Mouse (Mus musculus) intestine, embryonic 16.5 days (tissue): ENCODE results near the gene Ankrd28. TPM values are rescaled to one million over a fixed set of nuclear protein-coding genes. Genes with fewer than 3 reads are reported as not detected.

Experiments used
- ATAC-seq: fragments of 200-750 bp; cut with Nextera tagmentation; 2 replicates; pipeline ENCODE4 v1.8.0; 2017; ENCODE audit warnings: moderate TSS enrichment, moderate library complexity
- H3K27ac ChIP-seq: fragments of 300-500 bp; sonication (generic); 2 replicates; pipeline ENCODE4 v1.5.1; 2014; ENCODE audit warnings: mild to moderate bottlenecking, low read length
- H3K27me3 ChIP-seq: fragments of 300-500 bp; sonication (generic); replicated peaks from 2 replicates; pipeline ENCODE4 v1.6.1; 2014; ENCODE audit warnings: low read length, control low read depth, mixed read lengths; ENCODE audit not compliant: control insufficient read depth, insufficient read depth
- H3K36me3 ChIP-seq: fragments of 300-500 bp; sonication (generic); 2 replicates; pipeline ENCODE4 v1.6.1; 2014; ENCODE audit warnings: low read length, control low read depth; ENCODE audit not compliant: control insufficient read depth, insufficient read depth
- H3K4me1 ChIP-seq: fragments of 300-500 bp; sonication (generic); 2 replicates; pipeline ENCODE4 v1.6.1; 2014; ENCODE audit warnings: low read length, control low read depth, mixed read lengths; ENCODE audit not compliant: control insufficient read depth, insufficient read depth
- H3K4me2 ChIP-seq: fragments of 300-500 bp; sonication (generic); 2 replicates; pipeline ENCODE4 v1.6.1; 2014; ENCODE audit warnings: low read depth, low read length, control low read depth
- H3K4me3 ChIP-seq: fragments of 300-500 bp; sonication (generic); 2 replicates; pipeline ENCODE4 v1.5.1; 2014; ENCODE audit warnings: mild to moderate bottlenecking, low read length
- H3K9ac ChIP-seq: fragments of 300-500 bp; sonication (generic); 2 replicates; pipeline ENCODE4 v1.6.1; 2014; ENCODE audit warnings: low read depth, low read length
- H3K9me3 ChIP-seq: fragments of 300-500 bp; sonication (generic); 2 replicates; pipeline ENCODE4 v1.6.1; 2016; ENCODE audit warnings: low read length, control low read depth; ENCODE audit not compliant: control insufficient read depth
- WGBS: fragments of 180-500 bp; shearing (Covaris S2); extraction: QIAGEN DNeasy Blood & Tissue Kit; methylation state at CpG from one replicate; pipeline ENCODE4 v1.1.7; 2014; 5-methylcytosine and 5-hydroxymethylcytosine counted together
- polyA plus RNA-seq: library from polyadenylated mRNA; unstranded; fragments of >200 nt; fragmentation: Nextera tagmentation; extraction: Ambion mirVana; gene quantifications from 2 replicates; pipeline ENCODE4 v1.2.1, GENCODE M21; 2015

The Ankrd28 gene
- polyA plus RNA-seq, 1 experiment from 2014 or later: 5.1 TPM

- no peak for ATAC-seq
- Histone ChIP-seq H3K27ac (no peak overlapping the region), H3K4me2 (no peak overlapping the region), H3K27me3 (no peaks in the 10 kb centered on the region), H3K4me3 (no peak overlapping the region), H3K4me1 (peaks cover 8% of the 10 kb centered on the region; the same call in 1 of the 2 replicates), H3K9ac (no peak overlapping the region), H3K9me3 (no peaks in the 10 kb centered on the region), H3K36me3 (no peaks in the 10 kb centered on the region)
- 76% methylated on average over 1 of the region's 1 CpGs for WGBS
Observed at GRCm38 (mm10) chr14:31652624-31653023, 177.8 kb downstream of the Ankrd28 start.

DNA sequence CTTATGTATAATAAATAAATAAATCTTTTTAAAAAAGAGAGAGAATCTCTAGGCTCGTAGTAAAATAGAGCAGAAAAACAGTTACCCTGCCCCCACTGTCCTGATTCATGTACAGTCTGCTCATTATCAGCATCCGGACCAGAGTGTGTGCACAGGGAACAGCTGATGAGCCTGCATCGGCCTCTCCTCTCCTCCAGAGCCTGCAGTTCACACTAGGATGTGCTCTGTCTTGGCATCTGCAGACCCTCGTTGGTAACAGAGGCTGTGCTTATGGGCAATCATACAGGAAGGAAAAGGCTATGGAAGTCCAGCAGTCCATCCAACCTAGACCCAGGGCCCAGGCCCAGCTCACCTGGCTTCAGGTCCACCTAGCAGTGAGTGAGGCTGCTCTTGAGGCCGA lies 178.3 kb downstream of the Ankrd28 start:
- peaks cover 3% of the 10 kb centered on the region; the same call in 1 of the 2 replicates for H3K4me1 ChIP-seq
- H3K27ac ChIP-seq: no peak overlapping the region
- no peak overlapping the region for H3K4me2 ChIP-seq
- no peaks in the 10 kb centered on the region for H3K36me3 ChIP-seq
- H3K27me3 ChIP-seq: no peaks in the 10 kb centered on the region
- no peaks in the 10 kb centered on the region for H3K9me3 ChIP-seq
- H3K4me3 ChIP-seq: no peak overlapping the region
- H3K9ac ChIP-seq: no peak overlapping the region
- 61% methylated on average over 5 of the region's 5 CpGs for WGBS
- ATAC-seq: peak; percentile 27; the same call in 1 of the 2 replicates

DNA sequence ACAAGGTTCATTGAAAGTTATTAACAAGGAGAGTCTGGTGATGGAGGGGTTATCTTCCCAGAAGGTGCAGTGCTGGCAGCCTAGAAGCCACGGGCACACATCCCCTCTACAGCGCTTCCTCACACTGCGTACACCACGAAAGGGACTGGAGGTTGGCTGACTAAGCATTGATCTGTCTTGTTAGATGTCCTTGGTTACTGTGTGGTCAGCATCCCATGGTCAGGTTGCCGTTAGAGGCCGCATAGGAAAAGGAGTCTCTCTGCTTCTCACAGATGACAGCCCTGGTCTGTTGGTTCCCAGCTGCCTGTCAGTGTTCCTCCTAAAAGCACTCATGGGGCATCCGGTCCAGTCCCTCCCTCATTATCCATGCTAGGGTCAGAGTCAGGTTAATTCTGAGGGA lies 179.2 kb downstream of the Ankrd28 start:
- Histone ChIP-seq H3K27ac (no peak overlapping the region), H3K4me1 (peaks cover 3% of the 10 kb centered on the region; the same call in 1 of the 2 replicates), H3K36me3 (no peaks in the 10 kb centered on the region), H3K27me3 (no peaks in the 10 kb centered on the region), H3K9me3 (no peaks in the 10 kb centered on the region), H3K4me2 (no peak overlapping the region), H3K9ac (no peak overlapping the region), H3K4me3 (no peak overlapping the region)
- no peak for ATAC-seq
- WGBS: 77% methylated on average over 7 of the region's 7 CpGs

GRCm38 (mm10) chr14:31650347-31650746 lies 180.1 kb downstream of the Ankrd28 start:
- H3K9ac ChIP-seq: no peak overlapping the region
- H3K27me3 ChIP-seq: no peaks in the 10 kb centered on the region
- no peaks in the 10 kb centered on the region for H3K9me3 ChIP-seq
- WGBS: 97% methylated on average over 3 of the region's 3 CpGs
- H3K36me3 ChIP-seq: no peaks in the 10 kb centered on the region
- ATAC-seq: no peak
- no peak overlapping the region for H3K4me3 ChIP-seq
- H3K27ac ChIP-seq: no peak overlapping the region
- peaks cover 3% of the 10 kb centered on the region; the same call in 1 of the 2 replicates for H3K4me1 ChIP-seq
- no peak overlapping the region for H3K4me2 ChIP-seq

Other genes with a start within 250 kb of the Ankrd28 start
- gene Colq, start 239.3 kb downstream of the Ankrd28 start, polyA plus RNA-seq: 0.92 and 1.0 TPM in 2 replicates
- gene Gm49387, start 189.8 kb downstream of the Ankrd28 start, polyA plus RNA-seq: 3.0 and 4.3 TPM in 2 replicates
- gene Btd, start 189.6 kb downstream of the Ankrd28 start, polyA plus RNA-seq: 30.0 and 31.2 TPM in 2 replicates
- gene Hacl1, start 189.4 kb downstream of the Ankrd28 start, polyA plus RNA-seq: 19.9 and 26.1 TPM in 2 replicates
- gene Galnt15, start 198.3 kb upstream of the Ankrd28 start, polyA plus RNA-seq: 0.02 and 0.05 TPM in 2 replicates